Mouse (Mus musculus) 416B (cell line): ENCODE measurements around the gene Unc13a.
A peak's percentile ranks its signal among the peaks of the same experiment; 100 is the strongest.

ENCODE experiments used
- DNase-seq: peaks from one replicate; pipeline ENCODE4 v3.0.0; 2011; ENCODE audit warnings: low read depth

Unc13a gene

GRCm38 (mm10) chr8:71665331-71666130, 6.0 kb downstream of the Unc13a start:
- DNase-seq, result peak; percentile 100

- DNase-seq, result peak; percentile 85
Measured at GRCm38 (mm10) chr8:71660325-71661120, 11.0 kb downstream of the Unc13a start.

- no peak for DNase-seq
Measured at GRCm38 (mm10) chr8:71659751-71660150, 11.8 kb downstream of the Unc13a start.

- no peak for DNase-seq
Measured at GRCm38 (mm10) chr8:71658515-71659049, 13.0 kb downstream of the Unc13a start.

GRCm38 (mm10) chr8:71657816-71658215, 13.7 kb downstream of the Unc13a start:
- no peak for DNase-seq

- DNase-seq, result no peak
Measured at GRCm38 (mm10) chr8:71654600-71654999, 17.0 kb downstream of the Unc13a start.

- no peak for DNase-seq
Measured at GRCm38 (mm10) chr8:71645510-71645909, 26.0 kb downstream of the Unc13a start.

- DNase-seq, result no peak
Measured at GRCm38 (mm10) chr8:71639318-71639717, 32.2 kb downstream of the Unc13a start.

- no peak for DNase-seq
Measured at GRCm38 (mm10) chr8:71638321-71638720, 33.2 kb downstream of the Unc13a start.

- peak; percentile 14 for DNase-seq
Measured at GRCm38 (mm10) chr8:71637149-71638095, 34.1 kb downstream of the Unc13a start.

GRCm38 (mm10) chr8:71633981-71634667, 37.4 kb downstream of the Unc13a start:
- DNase-seq, result peak; percentile 89

- peak; percentile 82 for DNase-seq
Measured at GRCm38 (mm10) chr8:71633164-71633563, 38.4 kb downstream of the Unc13a start.

GRCm38 (mm10) chr8:71631897-71632296, 39.7 kb downstream of the Unc13a start:
- DNase-seq, result peak; percentile 86

- DNase-seq, result no peak
Measured at GRCm38 (mm10) chr8:71630761-71631160, 40.8 kb downstream of the Unc13a start.

GRCm38 (mm10) chr8:71629781-71630212, 41.8 kb downstream of the Unc13a start:
- peak; percentile 94 for DNase-seq

GRCm38 (mm10) chr8:71629096-71629697, 42.4 kb downstream of the Unc13a start:
- DNase-seq, result peak; percentile 96

- peak; percentile 73 for DNase-seq
Measured at GRCm38 (mm10) chr8:71628396-71629095, 43.0 kb downstream of the Unc13a start.

- DNase-seq, result peak; percentile 68
Measured at GRCm38 (mm10) chr8:71627265-71628099, 44.1 kb downstream of the Unc13a start.

GRCm38 (mm10) chr8:71626753-71627152, 44.8 kb downstream of the Unc13a start:
- no peak for DNase-seq
